Mouse (Mus musculus) natural killer cell, adult 2 months (primary cell): ENCODE data around the gene Ifit1bl2.
"Not testable (repeated sequence)": the region's sequence is repeated elsewhere in the genome, so short reads cannot be mapped to it uniquely, and the experiment has no call there.

Source experiments
- DNase-seq, 2 experiments: peaks; one replicate each; pipeline ENCODE4 v3.0.0; 2022; ENCODE audit warnings: low spot score in 2 of 2

Gene Ifit1bl2

DNA sequence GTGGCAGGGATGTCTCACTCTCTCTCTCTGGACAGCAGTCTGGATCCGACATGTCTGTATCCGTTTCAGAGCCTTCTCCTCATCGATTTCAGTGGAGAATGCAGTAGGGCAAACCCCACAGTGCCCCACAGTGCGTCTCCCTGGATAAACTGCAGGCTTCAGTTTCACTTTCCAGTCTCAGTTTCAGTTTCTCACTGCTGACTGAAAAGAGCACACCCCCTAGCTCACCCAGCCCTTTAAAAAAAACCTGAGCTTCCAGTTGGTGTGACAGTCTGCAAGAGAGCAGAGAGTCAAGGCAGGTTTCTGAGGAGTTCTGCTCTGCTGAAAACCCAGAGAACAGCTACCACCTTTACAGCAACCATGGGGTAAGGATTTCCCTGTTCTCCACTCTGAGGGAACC is at the start of gene Ifit1bl2, which contains the start of gene Ifit1:
Gene Ifit1bl2, minus strand, starts transcription at position 121 of the 400 bp plus-strand sequence.
Gene Ifit1, plus strand, starts transcription at position 249 of the 400 bp plus-strand sequence.
- peak; percentile 36 to 46 for DNase-seq

DNA sequence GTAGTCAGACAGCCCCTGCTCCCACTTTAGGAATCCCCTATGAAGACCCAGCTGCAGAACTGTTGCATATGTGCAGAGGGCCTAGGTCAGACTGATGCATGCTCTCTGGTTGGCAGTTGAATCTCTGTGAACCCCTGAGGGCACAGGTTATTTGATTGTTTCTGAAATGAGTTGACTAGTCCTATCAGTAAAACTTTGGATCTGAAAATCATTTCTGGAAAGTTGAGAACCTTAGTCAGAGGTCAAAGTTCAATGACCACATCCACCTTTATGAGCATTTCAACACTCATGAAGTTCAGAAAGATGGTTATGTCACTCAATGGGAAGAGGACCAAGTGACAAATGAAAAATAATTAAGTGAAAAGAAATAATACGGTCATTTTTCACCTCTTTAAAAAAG is 45.0 kb upstream of the Ifit1bl2 start:
- DNase-seq: no peak

DNA sequence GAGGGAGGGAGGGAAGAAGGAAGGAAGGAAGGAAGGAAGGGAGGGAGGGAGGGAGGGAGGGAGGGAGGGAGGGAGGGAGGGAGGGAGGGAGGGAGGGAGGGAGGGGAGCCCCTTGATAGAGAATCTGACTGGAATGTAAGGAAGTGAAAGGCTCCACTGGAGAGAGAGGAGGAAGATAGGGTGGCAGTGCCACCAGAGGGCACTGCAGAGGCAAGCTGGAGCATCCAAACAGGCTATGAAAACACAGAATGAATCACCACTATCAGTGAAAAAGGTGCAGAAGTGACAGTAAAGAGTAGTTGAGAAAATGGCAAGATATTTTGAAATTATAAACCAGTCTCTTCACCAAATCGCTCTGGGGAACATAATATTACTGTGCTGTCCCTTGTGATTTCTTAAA is 44.3 kb upstream of the Ifit1bl2 start:
- peak in 1 of 2 experiments; percentile 13 for DNase-seq

DNA sequence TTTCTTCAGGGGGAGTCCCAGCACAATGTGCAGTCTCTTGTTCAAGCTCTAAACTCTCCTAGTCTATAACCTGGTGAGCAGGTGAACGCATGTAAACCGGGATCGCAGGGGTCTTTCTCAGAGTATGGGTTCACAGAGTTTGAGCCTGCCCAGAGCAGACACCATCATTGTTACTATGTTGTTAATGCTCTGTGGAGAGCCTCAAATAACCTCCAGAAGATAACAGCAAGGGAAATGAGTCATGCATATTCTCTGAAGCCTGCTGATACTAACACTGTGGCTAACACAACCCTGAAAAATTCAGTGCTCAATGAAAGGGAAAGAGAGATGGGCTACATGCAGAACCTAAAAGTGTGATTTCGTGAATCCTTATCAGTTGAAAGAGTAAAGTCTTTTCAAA is 37.9 kb upstream of the Ifit1bl2 start:
- peak; percentile 21 to 52 for DNase-seq

DNA sequence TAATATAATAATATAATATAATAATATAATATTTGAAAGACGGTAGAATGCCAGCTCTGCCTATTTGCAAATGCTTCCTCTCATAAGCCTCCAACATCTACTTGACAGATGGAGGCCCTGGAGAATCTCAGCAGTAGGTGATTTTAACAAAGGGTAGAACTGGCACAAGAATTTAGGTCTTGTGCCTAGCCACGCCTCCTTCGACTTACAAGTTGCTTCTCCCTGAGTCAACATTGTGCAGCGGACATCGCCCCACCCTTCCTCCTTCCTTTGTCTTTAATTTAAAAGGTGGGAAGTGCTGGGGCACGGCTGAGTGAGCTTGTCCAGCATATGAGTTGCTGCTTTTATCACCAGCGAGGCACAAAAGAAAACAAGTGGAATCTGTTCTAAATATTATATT is 32.9 kb upstream of the Ifit1bl2 start:
- DNase-seq: no peak

DNA sequence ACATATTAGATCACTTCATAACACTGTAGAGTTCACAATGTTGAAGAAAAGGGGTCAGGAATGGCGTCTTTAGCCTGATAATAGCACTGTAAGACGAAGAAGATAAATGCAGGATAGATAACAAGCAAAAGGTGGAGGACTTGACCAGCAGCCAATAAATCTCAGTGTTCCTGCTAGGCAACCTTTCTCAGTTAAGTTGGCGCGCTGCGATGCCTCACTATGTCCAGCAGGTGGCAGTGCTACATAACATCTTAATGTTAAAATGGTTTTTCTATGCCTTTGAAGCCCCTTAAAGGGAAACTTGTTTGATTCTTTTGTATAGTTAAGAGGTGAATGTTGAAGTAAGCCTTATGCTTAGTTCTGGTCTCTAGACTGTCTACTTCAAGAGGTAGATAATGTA is 25.6 kb upstream of the Ifit1bl2 start:
- DNase-seq: peak; percentile 52 to 53

DNA sequence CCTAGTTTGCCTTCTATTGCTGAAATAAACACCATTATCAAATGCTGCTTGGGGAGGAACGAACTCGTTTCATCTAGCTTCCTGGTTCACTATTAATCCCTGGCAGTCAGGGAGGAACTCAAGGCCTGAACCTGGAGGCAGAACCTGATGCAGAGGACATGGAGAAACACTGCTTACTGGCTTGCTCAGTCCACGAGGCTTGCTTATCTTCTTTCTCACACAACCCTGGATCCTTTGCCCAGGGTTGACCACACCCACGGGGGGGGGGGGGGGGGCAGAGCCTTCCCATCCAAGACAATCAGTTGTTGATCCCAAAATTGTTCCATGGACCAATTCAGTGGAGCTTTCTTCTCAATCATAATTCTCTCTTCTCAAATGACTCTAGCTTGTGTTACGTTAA is 22.2 kb upstream of the Ifit1bl2 start:
- DNase-seq: no peak

DNA sequence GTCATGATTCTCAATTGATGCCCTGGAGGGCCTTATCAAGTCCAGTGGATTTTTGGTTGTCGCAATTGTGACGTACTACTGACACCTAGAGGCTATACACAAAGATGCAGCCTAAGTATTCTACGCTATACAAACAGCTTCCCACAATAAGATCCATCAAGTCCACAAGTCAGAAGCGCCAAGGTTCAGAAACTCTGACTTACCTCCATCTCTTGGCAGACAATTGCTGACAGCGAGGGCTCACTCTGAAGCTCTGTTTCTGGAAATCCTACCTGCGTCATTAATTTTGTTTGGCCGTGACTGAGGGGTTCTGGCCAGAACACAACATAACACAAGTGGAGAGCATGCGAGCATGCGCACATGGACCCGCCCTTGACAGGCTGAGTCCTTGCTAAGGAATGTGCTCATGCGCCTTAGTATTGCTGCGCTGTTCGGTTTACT is 21.5 kb upstream of the Ifit1bl2 start:
- DNase-seq: peak; percentile 16 to 30

DNA sequence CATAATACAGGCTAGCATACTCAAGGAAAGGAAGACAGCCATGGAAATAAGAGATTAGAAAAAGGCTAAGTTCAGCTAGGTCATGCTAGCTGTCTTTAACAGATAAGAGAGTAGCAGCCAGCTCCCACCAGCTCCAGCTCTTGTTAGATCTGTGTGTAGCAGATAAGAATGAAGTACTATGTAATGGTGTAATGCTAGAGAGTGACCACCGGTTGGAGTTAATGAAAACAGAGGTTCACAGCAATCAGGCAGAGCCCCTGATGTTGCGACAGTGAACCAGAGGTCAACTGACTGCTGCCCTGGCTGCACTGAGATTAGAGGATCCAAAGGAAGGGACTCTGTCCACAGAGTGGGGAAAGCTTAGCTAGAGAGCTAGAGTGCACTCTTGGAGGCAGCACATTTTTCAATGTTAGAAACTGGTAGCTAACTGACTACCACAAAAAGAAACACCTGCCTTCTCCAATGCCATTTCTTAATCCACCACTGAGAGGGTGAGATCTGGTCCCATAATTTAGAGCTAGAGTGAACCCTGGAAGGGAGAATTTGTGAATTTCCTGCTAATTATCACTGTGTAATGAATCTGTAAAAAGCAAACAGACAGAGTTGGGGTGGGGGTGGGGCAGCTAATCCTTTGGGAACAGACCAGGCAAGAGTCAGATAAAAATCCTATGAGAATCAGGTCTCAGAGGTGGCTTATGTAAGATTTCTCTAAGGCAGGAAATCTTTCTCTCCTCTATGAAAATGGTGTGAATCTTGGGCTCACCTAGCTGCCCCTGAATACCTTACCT is 16.2 kb upstream of the Ifit1bl2 start:
- DNase-seq: no peak

DNA sequence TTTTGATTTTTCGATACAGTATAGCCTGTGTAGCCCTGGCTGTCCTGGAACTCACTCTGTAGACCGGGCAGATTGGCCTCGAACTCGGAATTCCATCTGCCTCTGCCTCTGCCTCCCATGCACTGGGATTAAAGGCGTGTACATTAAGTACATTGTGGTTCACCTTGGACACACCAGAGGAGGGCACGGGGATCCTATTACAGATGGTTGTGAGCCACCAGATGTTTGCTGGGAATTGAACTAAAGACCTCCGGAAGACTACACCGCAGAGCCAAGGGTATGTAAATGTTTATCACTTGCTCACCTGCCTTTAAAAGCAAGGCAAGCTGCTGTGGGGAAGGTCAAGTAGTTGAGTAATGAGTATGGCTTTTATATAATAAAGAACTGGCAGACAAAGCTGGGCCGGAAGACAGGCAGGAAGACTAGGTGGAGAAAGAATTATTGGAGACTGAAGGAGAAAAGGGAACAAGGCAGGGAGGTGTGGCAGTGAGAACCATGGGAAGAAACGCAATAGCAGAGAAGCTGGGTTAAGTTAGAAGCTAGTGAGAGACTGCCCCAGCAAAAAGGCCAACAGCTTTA is 14.8 kb upstream of the Ifit1bl2 start:
- no peak for DNase-seq

DNA sequence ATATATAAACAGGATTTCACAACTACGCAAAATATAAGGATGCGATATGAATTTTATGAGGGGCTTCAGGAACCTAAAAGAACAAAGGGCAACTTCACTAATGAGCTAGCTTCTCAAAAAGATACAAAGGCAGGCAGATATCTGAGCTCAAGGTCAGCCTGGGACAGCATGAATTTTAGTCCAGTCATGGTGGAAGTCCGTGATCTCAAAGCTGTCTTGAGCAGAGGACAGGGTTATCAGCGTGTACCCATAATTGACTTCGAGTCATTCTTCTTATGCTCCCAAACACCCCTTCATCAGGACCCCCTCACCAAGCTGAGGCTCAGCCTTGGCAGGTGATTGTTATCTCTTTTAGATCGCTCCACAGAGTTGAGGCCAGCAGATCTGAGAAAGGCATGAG is 10.5 kb upstream of the Ifit1bl2 start:
- DNase-seq: no peak

DNA sequence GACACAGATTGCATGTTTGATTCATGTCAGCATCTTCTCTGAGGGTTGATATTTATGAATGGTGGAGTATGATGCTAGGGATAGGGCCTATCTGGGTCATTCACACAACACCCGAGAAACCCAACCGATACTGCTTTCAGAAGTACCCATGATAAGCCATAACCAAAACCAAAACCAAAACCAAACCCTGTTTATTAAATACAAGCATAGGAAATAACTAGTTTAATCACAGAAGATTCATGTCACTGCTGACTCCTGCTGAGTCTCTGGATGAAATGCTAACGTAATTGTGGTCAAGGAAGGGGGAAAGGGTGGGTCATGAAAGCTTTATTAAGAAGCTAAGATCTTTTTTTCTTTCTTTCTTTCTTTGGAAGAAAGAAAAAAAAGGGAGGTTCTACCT is 9.7 kb upstream of the Ifit1bl2 start:
- no peak for DNase-seq

DNA sequence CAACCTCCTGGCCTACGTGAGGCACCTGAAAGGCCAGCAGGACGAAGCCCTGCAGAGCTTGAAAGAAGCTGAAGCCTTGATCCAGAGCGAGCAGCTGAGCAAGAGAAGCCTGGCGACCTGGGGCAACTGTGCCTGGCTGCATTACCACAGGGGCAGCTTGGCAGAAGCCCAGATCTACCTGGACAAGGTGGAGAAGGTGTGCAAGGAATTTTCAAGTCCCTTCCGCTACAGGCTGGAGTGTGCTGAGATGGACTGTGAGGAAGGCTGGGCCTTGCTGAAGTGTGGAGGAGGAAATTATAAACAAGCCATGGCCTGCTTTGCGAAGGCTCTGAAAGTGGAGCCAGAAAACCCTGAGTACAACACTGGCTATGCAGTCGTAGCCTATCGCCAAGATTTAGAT is 7.1 kb upstream of the Ifit1bl2 start:
- not testable (repeated sequence) for DNase-seq

DNA sequence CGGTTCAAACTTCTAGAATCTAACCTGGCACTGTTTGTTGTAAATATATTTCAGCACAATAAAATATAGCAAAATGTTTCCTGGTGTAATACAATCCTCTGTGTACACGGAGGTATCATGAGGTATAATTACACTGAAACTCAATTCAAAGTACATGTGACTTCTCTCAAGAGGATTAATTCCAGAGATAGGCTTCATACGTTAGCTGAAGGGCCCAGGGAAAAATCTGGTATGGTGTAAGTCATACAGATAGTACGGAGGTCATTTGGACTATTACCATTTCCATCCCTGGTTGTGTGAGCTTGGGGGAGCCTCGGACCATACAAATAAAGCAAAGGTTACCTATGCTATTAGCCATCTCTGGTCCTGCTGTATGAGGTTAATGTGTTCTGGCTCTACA is 2.1 kb upstream of the Ifit1bl2 start:
- DNase-seq: no peak

DNA sequence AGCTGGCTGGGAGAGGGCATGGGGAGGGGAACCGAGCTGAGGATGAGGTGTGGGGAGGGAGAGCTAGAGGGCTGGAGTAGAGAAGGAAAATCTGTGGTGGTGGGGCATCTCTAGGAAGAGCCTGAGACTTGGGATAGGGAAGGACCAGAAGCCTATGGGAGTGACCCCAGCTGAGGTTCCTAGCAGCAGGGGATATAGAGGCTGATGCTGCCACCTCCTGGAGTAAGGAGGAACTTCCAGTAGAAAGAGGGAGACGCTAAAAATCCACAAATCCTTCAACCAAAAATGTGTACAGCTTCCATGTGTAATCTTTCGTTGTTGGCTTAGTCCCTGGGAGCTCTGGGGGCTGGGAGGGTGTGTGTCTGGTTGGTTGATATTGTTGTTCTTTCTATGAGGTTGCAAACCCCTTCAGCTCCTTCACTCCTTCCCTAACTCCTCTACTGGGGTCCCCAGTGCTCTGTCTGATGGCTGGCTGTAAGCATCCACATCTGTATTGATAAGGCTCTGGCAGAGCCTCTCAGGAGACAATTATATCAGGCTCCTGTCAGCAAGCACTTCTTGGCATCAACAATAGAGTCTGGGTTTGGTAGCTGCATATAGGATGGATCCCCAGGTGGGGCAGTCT is 3.5 kb downstream of the Ifit1bl2 start:
- peak; percentile 34 to 59 for DNase-seq

DNA sequence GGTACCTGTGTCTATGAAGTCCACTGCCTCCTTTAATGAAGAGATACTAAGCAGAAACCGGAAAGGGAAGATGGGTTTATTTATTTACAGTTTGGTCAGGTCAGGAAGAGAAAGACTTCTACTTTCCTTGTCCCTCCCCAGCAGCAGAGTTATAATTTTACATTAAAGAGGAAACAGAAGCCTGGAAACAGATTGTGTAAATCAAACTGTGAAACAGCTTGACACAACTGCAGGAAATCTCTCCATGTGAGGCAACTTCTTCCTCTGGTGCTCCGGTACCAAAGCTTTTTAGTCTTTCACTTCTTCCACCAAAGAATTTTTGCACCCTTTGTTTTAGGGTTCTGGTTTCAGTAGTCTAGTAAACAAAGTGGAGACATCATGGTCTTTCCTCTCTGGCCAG is 7.1 kb downstream of the Ifit1bl2 start:
- no peak for DNase-seq

DNA sequence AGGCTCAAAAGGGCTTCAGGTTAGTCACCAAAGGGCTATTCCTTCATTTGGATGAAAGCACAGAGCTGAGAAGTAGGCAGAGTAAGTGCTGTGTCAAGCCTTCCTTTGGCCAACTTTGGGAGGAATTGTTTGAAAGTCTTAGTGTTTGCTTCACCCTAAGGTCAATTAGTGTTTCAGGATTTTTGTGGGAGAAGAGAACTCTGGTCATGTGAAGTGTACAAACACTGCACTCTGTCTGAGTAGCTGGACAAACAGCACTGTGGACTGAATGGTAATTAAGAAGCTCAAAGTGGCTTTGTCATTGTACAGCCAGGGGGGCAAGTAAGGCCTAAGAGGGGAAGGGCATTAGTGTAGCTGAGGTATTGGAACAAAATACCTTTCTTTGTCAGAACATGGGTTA is 9.1 kb downstream of the Ifit1bl2 start:
- DNase-seq: no peak

DNA sequence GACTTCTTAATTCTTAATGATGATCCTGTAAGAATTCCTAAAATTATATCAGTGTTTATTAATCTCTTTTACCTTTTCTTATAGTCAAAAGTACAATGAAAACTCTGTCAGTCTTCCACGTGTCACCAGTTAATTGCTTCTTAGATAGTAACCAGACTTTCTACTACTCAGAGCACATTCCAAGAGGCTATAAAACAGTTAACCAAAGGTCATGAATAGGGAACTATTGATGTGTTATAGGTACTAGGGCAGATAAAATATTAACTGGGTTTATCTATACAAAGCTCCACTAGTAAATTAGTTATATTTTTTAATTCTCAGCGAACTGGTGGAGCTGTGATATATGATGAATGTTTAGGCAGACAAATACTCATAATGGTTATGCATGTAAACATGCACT is 13.0 kb downstream of the Ifit1bl2 start:
- DNase-seq: no peak

DNA sequence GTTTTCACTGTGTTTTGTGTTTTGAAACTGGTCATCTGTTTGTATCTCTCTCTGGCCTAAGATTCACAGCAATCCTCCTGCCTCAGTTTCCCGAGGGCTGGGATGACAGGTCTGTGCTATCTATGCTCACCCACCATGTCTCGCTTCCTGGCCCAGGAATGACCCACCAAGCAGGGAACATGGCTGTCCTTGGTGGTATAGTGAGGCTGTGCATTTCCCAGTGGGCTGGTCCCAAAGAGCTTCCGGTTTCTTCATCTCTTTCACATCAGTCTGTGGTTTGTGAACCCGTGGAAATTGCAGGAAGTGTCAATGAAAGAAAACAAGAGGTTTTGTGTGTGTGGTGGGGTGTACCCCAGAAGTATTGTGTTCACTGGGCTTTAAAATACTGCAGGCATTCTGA is 15.9 kb downstream of the Ifit1bl2 start:
- DNase-seq: no peak

DNA sequence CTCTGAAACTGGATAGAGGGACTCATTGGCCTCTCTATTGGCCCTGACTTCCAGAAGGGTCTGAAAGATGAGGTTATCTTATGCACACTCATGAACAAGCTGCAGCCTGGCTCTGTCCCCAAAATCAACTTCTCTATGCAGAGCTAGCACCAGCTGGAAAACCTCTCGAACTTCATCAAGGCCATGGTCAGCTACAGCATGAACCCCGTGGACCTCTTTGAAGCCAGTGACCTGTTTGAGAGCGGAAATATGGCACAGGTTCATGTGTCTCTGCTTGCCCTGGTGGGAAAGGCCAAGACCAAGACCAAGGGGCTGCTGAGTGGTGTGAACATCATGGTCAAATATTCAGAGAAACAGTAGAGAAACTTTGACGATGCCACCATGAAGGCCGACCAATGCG is 16.8 kb downstream of the Ifit1bl2 start:
- no peak for DNase-seq

DNA sequence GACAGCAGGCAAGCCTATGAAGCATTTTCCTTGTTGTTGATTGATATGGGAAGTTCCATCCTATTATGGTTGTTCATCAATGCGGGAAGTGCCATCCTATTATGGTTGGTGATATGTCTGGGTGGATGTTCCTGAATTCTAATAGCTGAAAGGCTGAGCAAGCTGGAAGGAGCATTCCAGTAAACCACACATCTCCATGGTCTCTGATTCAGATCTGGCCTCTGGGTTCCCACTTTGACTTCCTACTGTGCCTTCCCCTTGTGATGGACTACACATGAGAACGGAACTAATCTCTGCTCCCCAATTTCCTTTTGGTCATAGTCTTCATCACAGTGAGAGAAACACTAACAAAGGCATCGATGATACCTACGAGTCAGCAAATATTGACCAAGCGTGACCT is 19.7 kb downstream of the Ifit1bl2 start:
- DNase-seq: no peak

DNA sequence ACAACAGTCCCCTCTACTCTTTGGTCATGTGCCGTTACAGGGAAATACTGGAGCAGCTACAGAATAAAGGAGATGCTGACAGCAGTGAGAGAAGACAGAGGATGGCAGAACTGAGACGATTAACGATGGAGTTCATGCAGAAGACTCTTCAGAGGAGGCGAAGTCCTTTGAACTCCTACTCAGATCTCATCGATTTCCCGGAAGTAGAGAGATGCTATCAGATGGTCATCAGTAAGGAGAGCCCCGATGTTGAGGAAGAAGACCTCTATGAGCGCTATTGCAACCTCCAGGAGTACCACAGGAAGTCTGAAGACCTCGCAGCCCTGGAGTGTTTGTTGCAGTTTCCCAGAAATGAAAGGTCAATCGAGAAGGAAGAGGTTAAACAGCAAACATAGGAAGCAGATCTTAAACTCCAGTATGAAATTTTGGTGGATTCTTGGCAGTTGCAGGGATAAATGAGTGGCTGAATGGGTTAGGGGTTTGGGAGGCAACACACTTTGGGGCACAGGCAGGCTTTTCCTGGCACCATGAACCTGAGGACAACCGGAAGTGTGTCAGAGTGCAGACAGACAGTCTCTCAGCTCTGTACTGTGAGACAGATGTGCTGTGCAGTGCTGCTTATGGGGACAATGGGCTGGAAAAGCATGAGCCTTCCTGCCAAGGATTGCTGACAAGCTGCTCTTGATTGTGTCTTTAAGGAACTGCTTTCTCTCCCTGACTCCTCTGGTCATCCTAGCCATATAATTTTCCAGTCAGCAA is 28.1 kb downstream of the Ifit1bl2 start:
- not testable (repeated sequence) for DNase-seq
